Mouse (Mus musculus): ENCODE measurements around the gene Ddx54. TPM values are rescaled to one million over a fixed set of nuclear protein-coding genes. Genes with fewer than 3 reads are reported as not detected.

Ddx54 gene
- total and polyA plus RNA-seq, 2 experiments from 2014 or later: 32.6 to 36.2 TPM

- H3K27ac ChIP-seq (ENCODE audit: low read depth, low read length): no peak overlapping the region
- peaks cover 42% of the 10 kb centered on the region for H3K36me3 ChIP-seq (ENCODE audit: insufficient read depth, low read length)
- DNase-seq (ENCODE audit: low spot score): peak; percentile 56
- H3K9ac ChIP-seq (replicated peaks; ENCODE audit: low read length, poor library complexity, severe bottlenecking): no peak overlapping the region
- no peaks in the 10 kb centered on the region for H3K27me3 ChIP-seq (ENCODE audit: insufficient read depth, low read length)
- no peaks in the 10 kb centered on the region for H3K9me3 ChIP-seq (ENCODE audit: low read length)
- WGBS: 14% methylated on average over 5 of the region's 5 CpGs
- no peak overlapping the region for H3K4me2 ChIP-seq (ENCODE audit: low read depth, low read length, poor library complexity, severe bottlenecking)
- H3K4me1 ChIP-seq (ENCODE audit: insufficient read depth, low read length): no peaks in the 10 kb centered on the region
- no peak overlapping the region for H3K4me3 ChIP-seq (ENCODE audit: low read depth, low read length)
- peak; percentile 86 for TF ChIP-seq CTCF (IDR thresholded peaks at IDR 0.05)
- ATAC-seq (ENCODE audit: low FRiP score): no peak
Observed at GRCm38 (mm10) chr5:120619201-120619600, 6.7 kb downstream of the Ddx54 start.

- H3K9me3 ChIP-seq (ENCODE audit: low read length): no peaks in the 10 kb centered on the region
- H3K36me3 ChIP-seq (ENCODE audit: insufficient read depth, low read length): peaks cover 55% of the 10 kb centered on the region
- peak; percentile 99 for TF ChIP-seq CTCF (IDR thresholded peaks at IDR 0.05)
- no peak overlapping the region for H3K27ac ChIP-seq (ENCODE audit: low read depth, low read length)
- no peaks in the 10 kb centered on the region for H3K27me3 ChIP-seq (ENCODE audit: insufficient read depth, low read length)
- no peak overlapping the region for H3K4me2 ChIP-seq (ENCODE audit: low read depth, low read length, poor library complexity, severe bottlenecking)
- no peak overlapping the region for H3K4me3 ChIP-seq (ENCODE audit: low read depth, low read length)
- 71% methylated on average over 18 of the region's 18 CpGs for WGBS
- ATAC-seq (ENCODE audit: low FRiP score): peak; percentile 29
- H3K9ac ChIP-seq (replicated peaks; ENCODE audit: low read length, poor library complexity, severe bottlenecking): no peak overlapping the region
- H3K4me1 ChIP-seq (ENCODE audit: insufficient read depth, low read length): no peaks in the 10 kb centered on the region
- DNase-seq (ENCODE audit: low spot score): peak; percentile 78
Observed at GRCm38 (mm10) chr5:120620375-120621077, 8.0 kb downstream of the Ddx54 start.

GRCm38 (mm10) chr5:120621078-120621765 lies 8.7 kb downstream of the Ddx54 start:
- Histone ChIP-seq H3K27ac (ENCODE audit: low read depth, low read length) (no peak overlapping the region), H3K4me1 (ENCODE audit: insufficient read depth, low read length) (no peaks in the 10 kb centered on the region), H3K9ac (replicated peaks; ENCODE audit: low read length, poor library complexity, severe bottlenecking) (no peak overlapping the region), H3K4me3 (ENCODE audit: low read depth, low read length) (no peak overlapping the region), H3K27me3 (ENCODE audit: insufficient read depth, low read length) (no peaks in the 10 kb centered on the region), H3K4me2 (ENCODE audit: low read depth, low read length, poor library complexity, severe bottlenecking) (no peak overlapping the region), H3K9me3 (ENCODE audit: low read length) (no peaks in the 10 kb centered on the region), H3K36me3 (ENCODE audit: insufficient read depth, low read length) (peaks cover 60% of the 10 kb centered on the region)
- DNase-seq (ENCODE audit: low spot score) (no peak), ATAC-seq (ENCODE audit: low FRiP score) (peak; percentile 18; the same call in 1 of the 2 replicates)
- no peak for TF ChIP-seq CTCF (IDR thresholded peaks at IDR 0.05)
- 90% methylated on average over 23 of the region's 23 CpGs for WGBS

DNA sequence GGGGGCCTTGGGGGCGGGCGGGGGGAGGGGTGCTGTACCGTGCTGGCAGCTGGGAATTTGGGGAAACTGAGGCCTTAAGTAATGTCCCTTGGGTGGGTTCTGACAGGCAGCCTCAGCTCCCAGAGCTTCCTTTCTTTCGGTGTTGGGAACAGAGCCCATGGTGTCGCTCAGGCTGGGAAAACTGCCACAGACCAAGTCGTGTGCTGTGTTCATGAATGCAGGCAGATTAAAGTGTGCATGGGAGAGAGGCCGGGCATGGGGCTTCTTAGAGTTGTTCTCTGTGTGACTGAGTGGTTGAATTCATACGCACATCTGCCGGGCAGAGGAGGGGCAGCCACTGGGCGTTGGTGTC lies 9.3 kb downstream of the Ddx54 start:
- Histone ChIP-seq H3K4me3 (ENCODE audit: low read depth, low read length) (no peak overlapping the region), H3K4me1 (ENCODE audit: insufficient read depth, low read length) (no peaks in the 10 kb centered on the region), H3K9ac (replicated peaks; ENCODE audit: low read length, poor library complexity, severe bottlenecking) (no peak overlapping the region), H3K27ac (ENCODE audit: low read depth, low read length) (no peak overlapping the region), H3K27me3 (ENCODE audit: insufficient read depth, low read length) (no peaks in the 10 kb centered on the region), H3K9me3 (ENCODE audit: low read length) (no peaks in the 10 kb centered on the region), H3K36me3 (ENCODE audit: insufficient read depth, low read length) (peaks cover 60% of the 10 kb centered on the region), H3K4me2 (ENCODE audit: low read depth, low read length, poor library complexity, severe bottlenecking) (no peak overlapping the region)
- 78% methylated on average over 10 of the region's 10 CpGs for WGBS
- TF ChIP-seq CTCF (IDR thresholded peaks at IDR 0.05): no peak
- DNase-seq (ENCODE audit: low spot score) (peak; percentile 47), ATAC-seq (ENCODE audit: low FRiP score) (no peak)

GRCm38 (mm10) chr5:120622198-120622851 lies 9.8 kb downstream of the Ddx54 start:
- DNase-seq (ENCODE audit: low spot score): peak; percentile 27
- Histone ChIP-seq H3K27me3 (ENCODE audit: insufficient read depth, low read length) (no peaks in the 10 kb centered on the region), H3K9ac (replicated peaks; ENCODE audit: low read length, poor library complexity, severe bottlenecking) (no peak overlapping the region), H3K36me3 (ENCODE audit: insufficient read depth, low read length) (peaks cover 60% of the 10 kb centered on the region), H3K4me2 (ENCODE audit: low read depth, low read length, poor library complexity, severe bottlenecking) (no peak overlapping the region), H3K9me3 (ENCODE audit: low read length) (no peaks in the 10 kb centered on the region), H3K4me1 (ENCODE audit: insufficient read depth, low read length) (no peaks in the 10 kb centered on the region), H3K4me3 (ENCODE audit: low read depth, low read length) (no peak overlapping the region), H3K27ac (ENCODE audit: low read depth, low read length) (no peak overlapping the region)
- WGBS: 72% methylated on average over 5 of the region's 5 CpGs
- no peak for TF ChIP-seq CTCF (IDR thresholded peaks at IDR 0.05)
- no peak for ATAC-seq (ENCODE audit: low FRiP score)

DNA sequence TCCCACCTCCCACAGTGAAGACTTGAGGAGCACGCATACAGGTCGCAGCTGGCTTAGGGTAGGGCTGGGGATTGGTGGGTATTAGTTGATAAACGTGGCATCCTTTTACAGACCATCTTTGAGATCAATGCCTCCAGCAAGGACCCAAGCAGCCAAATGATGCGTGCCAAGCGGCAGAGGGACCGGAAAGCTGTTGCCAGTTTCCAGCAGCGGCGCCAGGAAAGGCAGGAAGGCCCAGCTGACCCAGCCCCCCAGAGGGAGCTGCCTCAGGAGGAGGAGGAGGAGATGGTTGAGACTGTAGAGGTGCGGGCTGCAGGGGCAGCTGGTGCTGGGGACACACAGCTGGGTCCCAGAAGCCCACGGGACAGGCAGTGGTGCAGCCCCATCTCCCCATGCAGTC lies 11.9 kb downstream of the Ddx54 start:
- TF ChIP-seq CTCF (IDR thresholded peaks at IDR 0.05): no peak
- DNase-seq (ENCODE audit: low spot score) (no peak), ATAC-seq (ENCODE audit: low FRiP score) (no peak)
- Histone ChIP-seq H3K4me2 (ENCODE audit: low read depth, low read length, poor library complexity, severe bottlenecking) (no peak overlapping the region), H3K9me3 (ENCODE audit: low read length) (no peaks in the 10 kb centered on the region), H3K4me3 (ENCODE audit: low read depth, low read length) (no peak overlapping the region), H3K4me1 (ENCODE audit: insufficient read depth, low read length) (no peaks in the 10 kb centered on the region), H3K27ac (ENCODE audit: low read depth, low read length) (no peak overlapping the region), H3K27me3 (ENCODE audit: insufficient read depth, low read length) (no peaks in the 10 kb centered on the region), H3K36me3 (ENCODE audit: insufficient read depth, low read length) (peaks cover 54% of the 10 kb centered on the region), H3K9ac (replicated peaks; ENCODE audit: low read length, poor library complexity, severe bottlenecking) (no peak overlapping the region)
- 89% methylated on average over 10 of the region's 10 CpGs for WGBS
